Mouse (Mus musculus) hindbrain, embryonic 10.5 days (tissue): Measurements from ENCODE around the gene Atg4a. TPM values are rescaled to one million over a fixed set of nuclear protein-coding genes. Genes with fewer than 3 reads are reported as not detected.

Experiments used
- DNase-seq: peaks from one replicate; pipeline ENCODE4 v3.0.0-alpha.2; 2017; ENCODE audit warnings: low spot score
- H3K27ac ChIP-seq: fragments of 300-500 bp; sonication (generic); 2 replicates; pipeline ENCODE4 v1.5.1; 2016; ENCODE audit warnings: mild to moderate bottlenecking, moderate library complexity
- H3K27me3 ChIP-seq: fragments of 300-500 bp; sonication (generic); 2 replicates; pipeline ENCODE4 v1.6.1; 2016; ENCODE audit warnings: mild to moderate bottlenecking; ENCODE audit not compliant: poor library complexity, insufficient read depth, severe bottlenecking
- H3K36me3 ChIP-seq: fragments of 300-500 bp; sonication (generic); 2 replicates; pipeline ENCODE4 v1.6.1; 2016; ENCODE audit warnings: mild to moderate bottlenecking, moderate library complexity
- H3K4me1 ChIP-seq: fragments of 300-500 bp; sonication (generic); replicated peaks from 2 replicates; pipeline ENCODE4 v1.6.1; 2016; ENCODE audit warnings: mild to moderate bottlenecking
- H3K4me3 ChIP-seq: fragments of 300-500 bp; sonication (generic); 2 replicates; pipeline ENCODE4 v1.5.1; 2016; ENCODE audit warnings: mild to moderate bottlenecking, moderate library complexity
- H3K9me3 ChIP-seq: fragments of 300-500 bp; sonication (generic); 2 replicates; pipeline ENCODE4 v1.6.1; 2016; ENCODE audit warnings: mild to moderate bottlenecking, moderate library complexity
- whole genome bisulfite sequencing: fragments of 180-500 bp; shearing (Covaris S2); methylation state at CpG from one replicate; pipeline ENCODE4 v1.1.7; 2016; 5-methylcytosine and 5-hydroxymethylcytosine counted together
- polyA plus RNA-seq: library from polyadenylated mRNA; unstranded; fragments of >200 nt; fragmentation: Nextera tagmentation; extraction: Ambion mirVana; gene quantifications from 2 replicates; pipeline ENCODE4 v1.2.1, GENCODE M21; 2016

Atg4a gene
- polyA plus RNA-seq, 1 experiment from 2014 or later, result 13.5 TPM

DNA sequence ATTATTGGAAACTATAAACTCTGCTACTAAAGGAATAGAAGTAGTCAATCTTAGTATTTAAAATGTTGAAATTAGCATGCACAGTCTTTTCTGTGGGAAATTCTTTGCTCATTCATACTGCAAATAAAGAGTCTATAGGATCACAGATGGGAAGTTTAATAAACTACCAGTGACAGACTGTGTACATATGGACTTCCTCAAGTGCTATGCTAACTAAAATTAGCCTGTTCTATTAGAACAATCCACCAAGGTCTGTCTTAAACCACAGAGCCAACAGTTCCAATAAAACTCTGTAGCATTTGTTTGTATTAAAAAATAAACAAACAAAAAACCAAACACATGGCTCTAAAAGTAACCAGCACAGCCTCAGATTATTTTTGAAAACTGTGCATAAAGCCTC is 238.3 kb downstream of the Atg4a start:
- no peaks in the 10 kb centered on the region for H3K9me3 ChIP-seq
- no peak for DNase-seq
- H3K27ac ChIP-seq, result no peak overlapping the region
- H3K27me3 ChIP-seq, result peaks cover 96% of the 10 kb centered on the region
- H3K4me1 ChIP-seq, result no peaks in the 10 kb centered on the region
- no peak overlapping the region for H3K4me3 ChIP-seq
- no peaks in the 10 kb centered on the region for H3K36me3 ChIP-seq

DNA sequence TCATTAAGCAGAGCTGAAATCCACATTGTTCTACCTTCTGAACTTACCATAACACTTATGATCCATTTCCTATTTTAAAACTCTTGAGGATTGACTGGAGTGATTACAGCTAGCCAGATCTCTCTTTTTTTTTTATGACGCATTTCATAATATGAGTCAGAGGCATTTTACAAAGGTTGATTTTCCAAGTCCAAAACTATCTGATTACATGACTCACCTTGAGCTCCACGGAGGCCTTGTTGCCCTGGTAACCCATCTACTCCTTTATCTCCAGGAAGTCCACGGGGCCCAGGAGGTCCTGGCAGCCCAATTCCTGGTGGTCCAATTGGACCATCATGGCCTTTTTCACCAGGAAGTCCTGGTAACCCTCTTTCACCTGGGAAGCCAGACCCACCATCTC is 242.3 kb downstream of the Atg4a start:
- no peak overlapping the region for H3K4me3 ChIP-seq
- DNase-seq, result no peak
- H3K4me1 ChIP-seq, result no peaks in the 10 kb centered on the region
- H3K27me3 ChIP-seq, result peaks cover 96% of the 10 kb centered on the region
- H3K9me3 ChIP-seq, result no peaks in the 10 kb centered on the region
- no peak overlapping the region for H3K27ac ChIP-seq
- H3K36me3 ChIP-seq, result no peaks in the 10 kb centered on the region
- WGBS, result 81% methylated on average over 3 of the region's 3 CpGs

DNA sequence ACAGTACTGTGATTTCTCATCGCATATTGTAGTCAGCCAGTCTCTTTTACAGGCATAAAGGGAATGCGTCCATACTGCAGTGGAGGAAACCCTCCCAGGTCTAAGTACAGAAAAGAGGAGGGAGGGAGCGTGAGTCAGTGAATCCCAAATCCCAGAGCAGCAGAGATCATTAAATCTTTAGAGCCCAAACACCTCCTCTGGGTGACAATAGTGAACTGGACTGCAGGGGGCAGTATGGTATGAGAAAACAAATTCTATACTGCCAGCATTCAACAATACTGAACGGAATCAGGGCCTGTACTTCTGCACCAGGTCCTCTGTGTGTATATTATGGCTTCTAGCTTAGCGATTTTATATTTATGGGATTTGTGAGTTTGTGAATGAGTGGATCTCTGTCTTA is 256.1 kb downstream of the Atg4a start:
- peak; percentile 18 for DNase-seq
- Histone ChIP-seq H3K36me3 (no peaks in the 10 kb centered on the region), H3K9me3 (no peaks in the 10 kb centered on the region), H3K27me3 (peaks cover 78% of the 10 kb centered on the region), H3K27ac (no peak overlapping the region), H3K4me1 (no peaks in the 10 kb centered on the region), H3K4me3 (no peak overlapping the region)
- 38% methylated on average over 5 of the region's 5 CpGs for WGBS

Other genes starting within 250 kb of the Atg4a start
- not detected in 2 replicates for gene Tex13b, start 143.5 kb upstream of the Atg4a start, polyA plus RNA-seq
- gene Vsig1, start 49.3 kb upstream of the Atg4a start, polyA plus RNA-seq, result not detected in 2 replicates
- gene Psmd10, start 179 bp upstream of the Atg4a start, polyA plus RNA-seq, result 52.3 and 57.7 TPM in 2 replicates